Mouse (Mus musculus) lung, postnatal 10 days (tissue): ENCODE measurements around the gene Igf2bp3.

Experiments used
- DNase-seq: peaks from one replicate; pipeline ENCODE4 v3.0.0; 2021

Gene Igf2bp3

DNA sequence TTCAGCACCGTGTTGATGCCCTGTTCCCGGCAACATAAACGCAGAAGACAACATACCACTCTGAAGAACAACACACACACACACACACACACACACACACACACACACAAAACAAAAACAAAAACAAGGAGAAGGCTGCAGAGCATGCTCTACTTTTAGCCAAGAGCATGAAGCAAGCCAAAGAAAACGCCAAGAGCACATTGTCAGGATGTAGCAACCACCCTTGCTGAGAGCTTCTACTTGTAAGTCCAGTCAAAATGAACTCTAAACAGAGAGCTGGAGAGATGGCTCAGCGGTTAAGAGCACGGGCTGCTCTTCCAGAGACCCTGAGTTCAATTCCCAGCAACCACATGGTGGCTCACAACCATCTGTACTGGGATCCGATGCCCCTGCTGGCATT, 41.5 kb downstream of the Igf2bp3 start:
- no peak for DNase-seq

- peak; percentile 8 for DNase-seq
These were observed 43.5 kb downstream of the Igf2bp3 start for GRCm38 (mm10) chr6:49171216-49171615.

DNA sequence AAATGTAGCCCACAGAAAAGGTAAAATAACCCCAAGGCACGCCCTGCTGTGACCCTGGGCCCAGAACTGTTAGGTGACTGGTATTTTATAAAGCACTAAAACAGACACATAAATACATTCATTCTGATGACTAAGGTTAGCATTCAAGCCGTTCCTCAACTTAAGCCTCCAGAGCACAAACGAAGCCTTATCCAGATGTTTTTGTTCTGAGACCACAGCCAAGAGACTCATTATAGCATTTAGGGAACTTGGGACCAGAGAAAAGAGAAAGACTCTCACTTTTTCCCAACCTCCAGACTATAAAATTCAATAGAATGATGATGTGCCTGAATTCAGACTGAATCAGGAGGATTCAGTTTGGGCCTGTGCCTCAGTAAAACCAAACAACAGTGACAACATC, 46.1 kb downstream of the Igf2bp3 start:
- no peak for DNase-seq

DNA sequence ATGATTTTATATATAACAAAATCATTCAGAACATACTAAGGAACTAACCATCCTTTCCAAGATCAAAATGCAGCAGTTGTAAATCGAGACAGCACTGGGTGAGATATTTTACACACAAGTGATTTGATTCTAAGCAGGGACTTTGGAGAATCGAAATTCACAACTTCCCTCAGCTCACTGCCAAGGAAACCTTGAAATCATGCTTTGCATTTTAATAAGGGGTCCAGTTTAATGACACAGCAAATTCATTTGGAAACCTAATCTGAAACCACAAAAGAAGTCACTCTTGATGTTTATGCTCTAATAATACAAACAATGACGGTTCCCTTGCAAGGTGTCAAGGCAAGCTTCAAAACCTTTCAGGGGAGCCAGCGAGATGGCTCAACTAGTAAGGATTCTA, 47.4 kb downstream of the Igf2bp3 start:
- DNase-seq, result no peak

DNA sequence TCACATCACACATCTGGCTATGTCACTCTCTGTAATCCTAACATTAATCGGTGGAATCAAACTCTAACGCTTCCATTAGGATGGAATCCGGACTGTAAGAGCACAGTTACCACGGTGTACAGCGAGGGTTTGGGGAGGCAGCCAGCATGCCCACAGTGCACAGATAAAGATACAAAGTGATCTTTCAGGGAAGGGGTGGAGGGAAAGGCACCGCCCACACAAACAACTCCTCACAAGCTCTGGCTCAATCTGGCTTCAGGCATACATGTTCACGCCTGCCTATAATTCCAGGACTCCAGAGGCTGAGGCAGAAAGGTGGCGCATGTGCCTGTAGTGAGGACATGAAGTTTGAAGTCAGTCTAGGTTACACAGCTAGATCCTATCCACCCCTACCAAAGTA, 48.4 kb downstream of the Igf2bp3 start:
- DNase-seq, result no peak

DNA sequence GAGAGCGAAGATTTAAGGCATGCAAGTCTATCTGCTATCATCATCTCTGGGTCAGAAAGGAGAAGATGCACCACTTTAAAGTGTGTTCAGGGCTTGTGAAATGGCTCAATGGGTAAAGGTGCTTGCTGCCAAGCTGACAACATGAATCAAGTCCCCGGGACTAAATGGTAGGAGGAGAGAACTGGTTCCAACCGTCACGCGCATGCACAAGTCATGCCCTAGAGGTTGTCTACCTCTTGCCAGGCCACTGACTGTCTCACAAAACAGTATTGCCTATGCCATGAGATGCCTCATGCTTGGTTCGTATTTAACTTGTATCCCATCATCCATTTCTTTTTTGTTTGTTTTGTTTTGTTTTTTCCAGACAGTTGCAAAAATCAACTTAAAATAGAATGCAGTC, 48.9 kb downstream of the Igf2bp3 start:
- no peak for DNase-seq

GRCm38 (mm10) chr6:49165101-49165500, 49.7 kb downstream of the Igf2bp3 start:
- peak; percentile 19 for DNase-seq

DNA sequence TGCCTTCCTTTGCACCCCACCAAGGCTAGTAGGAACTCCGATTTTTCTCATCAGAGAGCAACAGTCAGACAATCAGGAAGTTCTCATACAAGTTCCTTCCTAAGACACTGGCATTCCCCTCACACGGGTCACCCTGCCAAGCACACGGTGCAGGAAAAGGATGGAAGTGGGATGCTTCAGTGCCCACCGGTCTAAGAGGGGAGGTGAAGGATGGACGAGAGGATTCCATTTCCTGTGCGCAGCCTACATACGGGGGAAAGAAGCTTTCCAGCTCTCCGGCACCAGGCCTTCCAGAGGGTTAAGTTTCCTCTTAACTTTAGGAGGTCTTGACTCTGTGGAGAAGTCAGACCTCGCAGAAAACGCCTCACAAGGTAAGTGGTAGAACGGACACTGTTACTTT, 50.1 kb downstream of the Igf2bp3 start:
- DNase-seq, result no peak

DNA sequence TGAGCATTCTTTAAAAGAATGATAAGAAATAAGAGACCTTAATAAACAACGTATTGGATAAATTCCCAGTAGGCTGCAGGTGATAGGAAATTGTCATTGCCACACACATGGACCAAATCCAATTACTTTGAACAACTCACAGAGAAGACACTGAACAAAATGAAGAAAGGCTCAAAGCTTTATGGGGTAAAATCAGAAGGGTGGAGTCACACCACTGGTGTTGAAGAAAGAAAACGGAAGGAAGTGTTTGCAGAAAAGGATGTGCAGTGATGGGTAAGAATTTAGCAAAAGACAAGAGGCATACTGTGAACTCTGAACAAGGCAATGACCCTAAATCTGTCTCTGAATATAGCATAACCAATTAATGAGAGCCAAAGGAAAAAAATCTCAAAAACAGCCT, 54.8 kb downstream of the Igf2bp3 start:
- DNase-seq, result no peak

DNA sequence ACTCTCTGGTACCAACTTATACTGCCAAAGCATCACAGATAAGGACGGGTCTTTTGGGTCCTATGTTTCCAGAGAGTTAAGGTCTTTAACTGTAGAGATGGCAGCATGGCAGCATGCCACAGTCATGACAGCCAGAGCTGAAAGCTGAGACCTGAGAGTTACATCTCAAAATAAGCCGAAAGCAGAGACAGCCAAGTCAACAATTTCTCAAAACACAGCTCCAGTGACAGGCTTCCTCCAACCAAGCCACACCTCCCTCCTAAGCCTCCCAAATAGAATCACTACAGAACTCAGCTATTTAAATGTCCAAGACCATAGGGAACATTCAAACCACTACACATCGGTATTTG, 58.0 kb downstream of the Igf2bp3 start:
- DNase-seq, result peak; percentile 8

GRCm38 (mm10) chr6:49156170-49156825, 58.5 kb downstream of the Igf2bp3 start:
- no peak for DNase-seq

- DNase-seq, result no peak
These were observed 63.3 kb downstream of the Igf2bp3 start for GRCm38 (mm10) chr6:49151465-49151864.

DNA sequence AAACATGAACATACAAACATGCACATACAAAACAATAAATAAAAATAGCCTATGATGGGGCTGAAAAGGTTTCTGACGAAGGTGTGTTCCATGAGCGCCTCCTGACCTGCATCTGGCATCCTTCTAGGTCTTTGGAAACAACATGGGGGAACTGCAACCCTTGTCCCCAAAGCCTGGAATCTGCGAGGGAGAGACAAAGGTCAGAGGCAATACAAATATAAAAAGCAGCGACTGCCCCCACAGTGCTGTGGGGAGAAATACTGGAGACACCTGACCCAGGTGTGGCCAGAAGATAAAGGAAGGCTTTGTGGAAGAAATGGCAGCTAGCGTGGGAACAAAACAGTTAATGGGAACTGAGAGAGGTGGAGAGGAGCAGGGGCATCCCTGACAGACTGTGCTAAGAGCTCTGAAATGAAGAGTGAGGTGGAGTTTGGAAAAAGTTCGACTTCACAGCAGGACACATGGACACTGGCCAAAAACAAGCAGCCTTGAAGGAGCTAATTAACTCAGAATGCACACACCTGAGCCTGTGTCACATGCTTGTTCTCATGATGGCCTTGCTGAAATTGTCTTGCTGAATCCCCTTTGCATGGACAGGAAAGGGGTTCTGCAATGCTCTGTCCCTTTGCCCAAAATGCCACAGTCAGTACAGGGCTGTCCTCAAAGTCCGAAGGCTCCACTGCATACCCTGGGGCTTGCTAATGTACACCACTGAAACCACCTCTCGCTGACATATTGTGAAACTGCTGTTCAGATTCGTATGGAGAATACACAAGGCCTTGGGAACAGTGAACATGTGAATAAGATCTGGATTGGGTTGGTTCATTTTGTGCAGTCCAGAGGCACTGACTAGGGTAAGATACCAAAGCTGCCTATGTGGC, 64.2 kb downstream of the Igf2bp3 start:
- no peak for DNase-seq

- DNase-seq, result no peak
These were observed 65.4 kb downstream of the Igf2bp3 start for GRCm38 (mm10) chr6:49149202-49149930.

DNA sequence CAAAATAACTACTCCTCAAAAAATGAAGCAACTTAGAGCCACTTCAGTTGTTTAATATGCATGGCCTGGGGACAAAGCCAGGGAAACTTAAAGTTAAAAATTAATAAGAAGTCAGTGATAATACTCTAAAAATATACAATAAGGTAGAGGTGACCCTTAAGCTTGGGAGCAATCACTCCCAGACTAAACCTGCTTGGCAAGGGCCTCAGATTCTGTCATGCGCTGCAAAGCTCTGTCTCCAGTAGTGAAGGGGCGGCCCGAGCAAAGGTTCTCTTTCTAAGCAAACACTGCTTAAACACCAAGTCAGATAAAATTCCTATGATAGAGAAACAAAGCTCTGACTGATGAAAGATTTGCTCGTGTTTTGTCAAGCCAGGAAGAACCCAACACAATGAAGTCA, 66.0 kb downstream of the Igf2bp3 start:
- DNase-seq, result peak; percentile 32

GRCm38 (mm10) chr6:49148368-49148767, 66.4 kb downstream of the Igf2bp3 start:
- DNase-seq, result no peak

DNA sequence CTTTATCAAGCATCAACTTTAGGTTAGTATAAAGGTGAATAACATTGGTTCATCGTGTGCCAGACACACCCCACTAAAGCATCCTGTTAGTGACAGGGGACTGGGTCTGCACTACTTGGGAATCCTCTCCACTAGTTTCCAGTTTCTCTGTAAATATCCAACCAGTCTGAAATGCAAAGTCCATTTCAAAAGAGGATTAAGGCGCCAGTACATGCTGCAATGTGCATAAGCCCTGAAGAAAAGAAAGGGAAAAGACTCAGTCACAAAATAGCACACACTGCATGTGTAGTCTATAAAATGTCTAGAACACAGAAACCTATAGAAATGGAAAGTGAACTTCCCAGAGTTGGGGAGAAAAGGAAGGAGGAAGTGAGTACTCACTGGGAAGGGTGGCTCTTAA, 68.3 kb downstream of the Igf2bp3 start:
- no peak for DNase-seq

GRCm38 (mm10) chr6:49142428-49142827, 72.3 kb downstream of the Igf2bp3 start:
- peak; percentile 64 for DNase-seq

GRCm38 (mm10) chr6:49141125-49141524, 73.6 kb downstream of the Igf2bp3 start:
- no peak for DNase-seq

- DNase-seq, result no peak
These were observed 76.4 kb downstream of the Igf2bp3 start for GRCm38 (mm10) chr6:49138159-49139051.

DNA sequence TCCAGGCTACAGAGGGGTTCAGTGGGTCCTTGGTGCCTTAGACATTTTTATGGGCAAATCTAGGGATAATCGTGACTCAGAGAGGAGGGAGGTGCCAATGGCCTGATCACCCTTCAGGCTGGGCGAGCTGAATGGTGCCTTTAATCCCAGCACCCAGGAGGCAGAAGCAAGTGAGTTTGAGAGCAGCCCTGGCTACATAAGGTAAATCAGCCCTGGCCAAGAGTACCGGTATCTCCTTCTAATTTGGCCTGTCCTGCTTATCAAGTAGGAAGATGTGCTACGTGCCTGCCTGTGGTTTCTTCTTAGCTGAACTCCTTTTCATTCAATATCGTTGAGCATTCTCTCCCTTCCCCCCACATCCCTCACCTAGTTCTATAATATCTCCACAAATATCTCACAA, 78.0 kb downstream of the Igf2bp3 start:
- no peak for DNase-seq

GRCm38 (mm10) chr6:49132352-49133090, 82.2 kb downstream of the Igf2bp3 start:
- no peak for DNase-seq
